Mouse (Mus musculus): Measurements from ENCODE around the gene Rnf208.

GRCm38 (mm10) chr2:25278928-25279882, 37.1 kb downstream of the Rnf208 start:
- TF ChIP-seq CTCF (IDR thresholded peaks at IDR 0.05; ENCODE audit: borderline replicate concordance, control insufficient read depth, extremely low read depth, insufficient read depth, low read length, poor library complexity): no peak
- no peak for TF ChIP-seq POLR2A (IDR thresholded peaks at IDR 0.05; ENCODE audit: control insufficient read depth, extremely low read depth, insufficient read depth, low read length, poor library complexity)

All from thymus, adult 2 months (tissue).